Mouse (Mus musculus) megakaryocyte, adult 5-6 weeks (primary cell): ENCODE measurements at regions not wholly inside any gene's neighbourhood (a gene's known extent, or its start where the extent isn't known, plus 50 kb on each side); places are given as distances from the start of the nearest gene placed in this dataset.

Source experiments
- ATAC-seq: 2 replicates; pipeline ENCODE4 v1.8.0; 2016; ENCODE audit warnings: mild to moderate bottlenecking, inconsistent platforms; ENCODE audit not compliant: poor library complexity, severe bottlenecking

- no peak for ATAC-seq
Measured at GRCm38 (mm10) chr2:47750997-47751623, 1062.8 kb upstream of the Acvr2a start.

GRCm38 (mm10) chr2:47755716-47756115 is 1058.2 kb upstream of the Acvr2a start:
- no peak for ATAC-seq

- ATAC-seq, result no peak
Measured at GRCm38 (mm10) chr2:47756248-47756647, 1057.7 kb upstream of the Acvr2a start.

GRCm38 (mm10) chr2:47775766-47776165 is 1038.1 kb upstream of the Acvr2a start:
- ATAC-seq, result no peak

- no peak for ATAC-seq
Measured at GRCm38 (mm10) chr2:47776965-47777364, 1036.9 kb upstream of the Acvr2a start.

GRCm38 (mm10) chr2:47785848-47786247 is 1028.1 kb upstream of the Acvr2a start:
- no peak; the same call in 1 of the 2 replicates for ATAC-seq

GRCm38 (mm10) chr2:47822746-47823271 is 991.1 kb upstream of the Acvr2a start:
- no peak for ATAC-seq

GRCm38 (mm10) chr2:47832493-47832892 is 981.4 kb upstream of the Acvr2a start:
- ATAC-seq, result no peak

- no peak for ATAC-seq
Measured at GRCm38 (mm10) chr2:47833517-47833916, 980.4 kb upstream of the Acvr2a start.

GRCm38 (mm10) chr2:47834055-47834799 is 979.7 kb upstream of the Acvr2a start:
- ATAC-seq, result no peak

- no peak for ATAC-seq
Measured at GRCm38 (mm10) chr2:47857229-47857628, 956.7 kb upstream of the Acvr2a start.

- ATAC-seq, result no peak
Measured at GRCm38 (mm10) chr2:47862446-47862845, 951.5 kb upstream of the Acvr2a start.

GRCm38 (mm10) chr2:47878002-47878401 is 935.9 kb upstream of the Acvr2a start:
- no peak for ATAC-seq

- no peak for ATAC-seq
Measured at GRCm38 (mm10) chr2:47879071-47879470, 934.8 kb upstream of the Acvr2a start.

- no peak for ATAC-seq
Measured at GRCm38 (mm10) chr2:47879796-47880195, 934.1 kb upstream of the Acvr2a start.

- ATAC-seq, result no peak
Measured at GRCm38 (mm10) chr2:47888166-47888565, 925.7 kb upstream of the Acvr2a start.

- ATAC-seq, result no peak
Measured at GRCm38 (mm10) chr2:47891366-47891765, 922.5 kb upstream of the Acvr2a start.

GRCm38 (mm10) chr2:47892879-47893278 is 921.0 kb upstream of the Acvr2a start:
- ATAC-seq, result no peak

- ATAC-seq, result no peak
Measured at GRCm38 (mm10) chr2:47894806-47895205, 919.1 kb upstream of the Acvr2a start.

GRCm38 (mm10) chr2:47914270-47914669 is 899.6 kb upstream of the Acvr2a start:
- ATAC-seq, result no peak

- no peak for ATAC-seq
Measured at GRCm38 (mm10) chr2:47914986-47915485, 898.9 kb upstream of the Acvr2a start.

- no peak for ATAC-seq
Measured at GRCm38 (mm10) chr2:47922965-47923364, 890.9 kb upstream of the Acvr2a start.
